Mouse (Mus musculus) frontal cortex, postnatal 36 days (tissue): ENCODE results near the gene Spg20.

Experiments
- DNase-seq, 2 experiments: peaks; one replicate each; pipeline ENCODE4 v3.0.0; 2022; ENCODE audit warnings: low spot score in 2 of 2

Gene Spg20

GRCm38 (mm10) chr3:55097186-55097585 lies 14.7 kb upstream of the Spg20 start:
- DNase-seq = peak in 1 of 2 experiments; percentile 17

- no peak for DNase-seq
Observed at GRCm38 (mm10) chr3:55098014-55098413, 13.9 kb upstream of the Spg20 start.

GRCm38 (mm10) chr3:55098990-55099389 lies 12.9 kb upstream of the Spg20 start:
- DNase-seq = no peak

GRCm38 (mm10) chr3:55101092-55101491 lies 10.8 kb upstream of the Spg20 start:
- DNase-seq = no peak

- DNase-seq = no peak
Observed at GRCm38 (mm10) chr3:55105372-55106023, 6.4 kb upstream of the Spg20 start.

GRCm38 (mm10) chr3:55106051-55106450 lies 5.9 kb upstream of the Spg20 start:
- peak in 1 of 2 experiments; percentile 10 for DNase-seq

- DNase-seq = no peak
Observed at GRCm38 (mm10) chr3:55109097-55109496, 2.8 kb upstream of the Spg20 start.

GRCm38 (mm10) chr3:55112710-55113415 lies 955 bp downstream of the Spg20 start:
- DNase-seq = no peak

- DNase-seq = no peak
Observed at GRCm38 (mm10) chr3:55114313-55115065, 2.6 kb downstream of the Spg20 start.

- DNase-seq = no peak
Observed at GRCm38 (mm10) chr3:55115071-55115470, 3.2 kb downstream of the Spg20 start.

- no peak for DNase-seq
Observed at GRCm38 (mm10) chr3:55115989-55116388, 4.1 kb downstream of the Spg20 start.

GRCm38 (mm10) chr3:55119275-55119898 lies 7.5 kb downstream of the Spg20 start:
- DNase-seq = no peak

- no peak for DNase-seq
Observed at GRCm38 (mm10) chr3:55122336-55122870, 10.5 kb downstream of the Spg20 start.

- no peak for DNase-seq
Observed at GRCm38 (mm10) chr3:55123064-55123463, 11.2 kb downstream of the Spg20 start.

- DNase-seq = no peak
Observed at GRCm38 (mm10) chr3:55129181-55129692, 17.3 kb downstream of the Spg20 start.

- DNase-seq = no peak
Observed at GRCm38 (mm10) chr3:55131576-55132233, 19.8 kb downstream of the Spg20 start.

GRCm38 (mm10) chr3:55137039-55137438 lies 25.1 kb downstream of the Spg20 start, which contains the start of gene Ccdc169:
Gene Ccdc169 (plus strand): TSS chr3:55137339.
- no peak for DNase-seq

GRCm38 (mm10) chr3:55139837-55140236 lies 27.9 kb downstream of the Spg20 start:
- no peak for DNase-seq

- no peak for DNase-seq
Observed at GRCm38 (mm10) chr3:55141401-55141800, 29.5 kb downstream of the Spg20 start.

- DNase-seq = no peak
Observed at GRCm38 (mm10) chr3:55144916-55145315, 33.0 kb downstream of the Spg20 start.

GRCm38 (mm10) chr3:55146441-55146840 lies 34.5 kb downstream of the Spg20 start:
- no peak for DNase-seq
